In genomic region chr16:20471686-20472085, GRCm38 (mm10) we compare ENCODE assay signal across 23 mouse cellular contexts. TPM values are rescaled to one million over a fixed set of nuclear protein-coding genes. Genes with fewer than 3 reads are reported as not detected.
A peak's percentile ranks its signal among the peaks of the same experiment; 100 is the strongest.
DNase-seq lines count a peak whose midpoint lies in the region; ATAC-seq and TF ChIP-seq lines count a peak whose summit lies in the region.
"Had no signal": no experiment of that assay in that cellular context is flagged by ENCODE, and none has a peak within 500 bp of the region (broad histone marks: within the 10 kb centered on the region; RNA-seq: fewer than 3 reads in every experiment).

No protein-coding gene starts in this region.

- no peak for TF ChIP-seq POLR2A in kidney, adult 2 months (IDR thresholded peaks at IDR 0.05; ENCODE audit: low read depth, low read length)

- H3K4me2 ChIP-seq in kidney, embryonic 15.5 days, result no peak overlapping the region
- H3K4me2 ChIP-seq: embryonic facial prominence, embryonic 13.5 days; embryonic facial prominence, embryonic 15.5 days; forebrain, embryonic 12.5 days had no signal

- no peaks in the 10 kb centered on the region for H3K9me3 ChIP-seq in kidney, embryonic 15.5 days (replicated peaks)
- H3K9me3 ChIP-seq: embryonic facial prominence, embryonic 13.5 days; embryonic facial prominence, embryonic 15.5 days; forebrain, embryonic 10.5 days; forebrain, embryonic 12.5 days had no signal

- DNase-seq in heart, adult 11 months, result peak; percentile 63
- DNase-seq in heart, adult 8-10 months (ENCODE audit: low spot score), result no peak
- peak; percentile 81 for DNase-seq in kidney, adult 2 months
- DNase-seq in kidney, adult 9 months, result peak; percentile 81
- no peak for DNase-seq in kidney, postnatal 14 days
- peak; percentile 13 for DNase-seq in A20 (ENCODE audit: low read depth, low spot score)
- DNase-seq: adrenal gland, adult 2 months; adrenal gland, postnatal 10 days; adrenal gland, postnatal 25 days; cerebellum, adult 11 months; cerebellum, adult 18-20 months; cerebellum, adult 8-10 months; cerebellum, adult 9-11 months; cerebellum, postnatal 14 days; cerebellum, postnatal 36 days; embryo, embryonic 11 days had no signal

- no peak overlapping the region for H3K9ac ChIP-seq in kidney, embryonic 15.5 days
- H3K9ac ChIP-seq: embryonic facial prominence, embryonic 13.5 days; embryonic facial prominence, embryonic 15.5 days; forebrain, embryonic 12.5 days had no signal

- no peaks in the 10 kb centered on the region for H3K36me3 ChIP-seq in kidney, adult 2 months (ENCODE audit: control insufficient read depth, insufficient read depth, low read length)
- no peaks in the 10 kb centered on the region for H3K36me3 ChIP-seq in kidney, embryonic 15.5 days
- H3K36me3 ChIP-seq: embryonic facial prominence, embryonic 13.5 days; embryonic facial prominence, embryonic 15.5 days; forebrain, embryonic 10.5 days; forebrain, embryonic 12.5 days had no signal

- no peak for ATAC-seq in kidney, embryonic 15.5 days (replicated peaks; ENCODE audit: low FRiP score)
- ATAC-seq: forebrain, embryonic 14.5 days had no signal

- no peak for TF ChIP-seq CTCF in kidney, adult 2 months (conservative IDR thresholded peaks at IDR 0.05; ENCODE audit: insufficient read depth, insufficient read length, low read depth, low read length)

- peak overlapping the region; percentile 80; the same call in 1 of the 2 replicates for H3K27ac ChIP-seq in kidney, adult 2 months (ENCODE audit: insufficient read depth, low read depth, low read length)
- no peak overlapping the region for H3K27ac ChIP-seq in kidney, embryonic 15.5 days
- H3K27ac ChIP-seq: embryonic facial prominence, embryonic 13.5 days; embryonic facial prominence, embryonic 15.5 days; forebrain, embryonic 10.5 days; forebrain, embryonic 12.5 days had no signal

- peaks cover under 1% of the 10 kb centered on the region; the same call in 1 of the 2 replicates for H3K4me1 ChIP-seq in kidney, adult 2 months (ENCODE audit: control insufficient read depth, insufficient read depth, low read length)
- no peaks in the 10 kb centered on the region for H3K4me1 ChIP-seq in kidney, embryonic 15.5 days
- H3K4me1 ChIP-seq: embryonic facial prominence, embryonic 13.5 days; embryonic facial prominence, embryonic 15.5 days; forebrain, embryonic 10.5 days; forebrain, embryonic 12.5 days had no signal

- H3K4me3 ChIP-seq in kidney, adult 2 months (ENCODE audit: insufficient read depth, low read depth, low read length), result no peak overlapping the region
- H3K4me3 ChIP-seq in kidney, embryonic 15.5 days (replicated peaks), result no peak overlapping the region
- H3K4me3 ChIP-seq: embryonic facial prominence, embryonic 13.5 days; embryonic facial prominence, embryonic 15.5 days; erythroblast, embryonic 14.5 days; forebrain, embryonic 10.5 days; forebrain, embryonic 12.5 days had no signal

- 59% methylated on average over 1 of the region's 1 CpGs for WGBS in kidney, adult 2 months
- 55% methylated on average over 1 of the region's 1 CpGs for WGBS in kidney, embryonic 15.5 days

- no peaks in the 10 kb centered on the region for H3K27me3 ChIP-seq in kidney, adult 2 months (replicated peaks; ENCODE audit: control insufficient read depth, insufficient read depth, low read length)
- no peaks in the 10 kb centered on the region for H3K27me3 ChIP-seq in kidney, embryonic 15.5 days
- H3K27me3 ChIP-seq: embryonic facial prominence, embryonic 13.5 days; embryonic facial prominence, embryonic 15.5 days; forebrain, embryonic 12.5 days had no signal

RNA-seq across cellular contexts. Expression of gene Eif2b5, which starts 26.9 kb away (rescaled TPM):
- 10 to 100 TPM; 50.5 to 59.7 (median 55.2) TPM for total RNA-seq in heart, adult 8-10 months (2022)
- polyA plus RNA-seq in kidney, adult 2 months (2012; rRNA removed), result 30.4 and 33.9 TPM in 2 replicates
- 108 and 121 TPM in 2 replicates for polyA plus RNA-seq in kidney, embryonic 15.5 days (2015; fragmentation: Nextera tagmentation; extraction: Ambion mirVana)

RNA-seq across cellular contexts. Expression of gene Dvl3, which starts 45.1 kb away (rescaled TPM):
- 10 to 100 TPM; 45.9 to 51.0 (median 48.2) TPM for total RNA-seq in heart, adult 8-10 months (2022)
- 33.5 and 37.4 TPM in 2 replicates for polyA plus RNA-seq in kidney, adult 2 months (2012; rRNA removed)
- polyA plus RNA-seq in kidney, embryonic 15.5 days (2015; fragmentation: Nextera tagmentation; extraction: Ambion mirVana), result 25.0 and 27.9 TPM in 2 replicates

RNA-seq across cellular contexts. Expression of gene Abcc5, which starts 45.5 kb away (rescaled TPM):
- total RNA-seq in heart, adult 8-10 months (2022), result 10 to 100 TPM; 26.5 to 31.1 (median 27.8) TPM
- 56.0 and 73.1 TPM in 2 replicates for polyA plus RNA-seq in kidney, adult 2 months (2012; rRNA removed)
- polyA plus RNA-seq in kidney, embryonic 15.5 days (2015; fragmentation: Nextera tagmentation; extraction: Ambion mirVana), result 56.1 and 63.1 TPM in 2 replicates

Comparison
In these comparisons a context has a peak if more than half of its experiments do, and no peak if none do; other contexts are left out.
1. DNase-seq: peak in heart, adult 11 months (single experiment), kidney, adult 2 months (single experiment), kidney, adult 9 months (single experiment) and A20 (single experiment); none in heart, adult 8-10 months (single experiment) and kidney, postnatal 14 days (single experiment).